Comparison of ENCODE assay signal across 17 mouse cellular contexts in the genomic region with DNA sequence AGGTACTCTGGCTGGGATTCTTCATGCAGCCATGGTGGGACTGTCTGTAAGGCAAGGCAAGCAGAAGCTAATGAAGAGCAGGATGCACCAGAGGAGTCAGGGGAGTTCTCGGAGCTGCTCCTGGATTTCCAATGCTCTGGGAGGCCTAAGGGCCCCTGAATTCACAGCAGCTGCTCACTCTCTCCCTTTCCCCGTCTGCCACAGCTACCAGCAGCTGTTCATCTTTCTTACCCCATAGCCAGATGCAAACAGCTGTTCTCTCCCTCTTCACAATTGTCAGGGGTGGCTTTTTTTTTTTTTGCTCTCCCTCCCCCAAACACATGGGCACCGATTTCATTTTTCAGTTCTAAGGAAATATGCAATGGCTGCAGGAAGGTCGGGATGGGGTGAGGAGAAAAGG. TPM values are rescaled to one million over a fixed set of nuclear protein-coding genes. Genes with fewer than 3 reads are reported as not detected.
DNase-seq lines count a peak whose midpoint lies in the region; ATAC-seq and TF ChIP-seq lines count a peak whose summit lies in the region.
"Had no signal": no experiment of that assay in that cellular context is flagged by ENCODE, and none has a peak within 500 bp of the region (broad histone marks: within the 10 kb centered on the region; RNA-seq: fewer than 3 reads in every experiment).

No protein-coding gene starts in this region.

- no peak overlapping the region for H3K4me3 ChIP-seq in kidney, postnatal 0 days (replicated peaks; ENCODE audit: low read depth, low read length)
- H3K4me3 ChIP-seq in forebrain, embryonic 15.5 days = no peak overlapping the region
- H3K4me3 ChIP-seq: gastrocnemius, adult 2 months; heart, embryonic 13.5 days; hindbrain, embryonic 12.5 days; liver, embryonic 13.5 days; neural tube, embryonic 15.5 days had no signal

- ATAC-seq in kidney, postnatal 0 days (replicated peaks; ENCODE audit: low FRiP score, low read depth) = no peak
- no peak for ATAC-seq in forebrain, embryonic 15.5 days (replicated peaks)
- ATAC-seq: forebrain, embryonic 14.5 days had no signal

- WGBS in kidney, postnatal 0 days = 46% methylated on average over 4 of the region's 4 CpGs
- 65% methylated on average over 4 of the region's 4 CpGs for WGBS in forebrain, embryonic 15.5 days

- H3K27me3 ChIP-seq in kidney, postnatal 0 days (ENCODE audit: insufficient read depth, low read length) = no peaks in the 10 kb centered on the region
- no peaks in the 10 kb centered on the region for H3K27me3 ChIP-seq in forebrain, embryonic 15.5 days
- H3K27me3 ChIP-seq: heart, embryonic 13.5 days; hindbrain, embryonic 12.5 days; liver, embryonic 13.5 days; neural tube, embryonic 15.5 days had no signal

- TF ChIP-seq CTCF in kidney, postnatal 0 days (IDR thresholded peaks at IDR 0.05; ENCODE audit: low read depth) = no peak

- H3K4me1 ChIP-seq in kidney, postnatal 0 days (replicated peaks; ENCODE audit: insufficient read depth, low read length) = no peaks in the 10 kb centered on the region
- no peaks in the 10 kb centered on the region for H3K4me1 ChIP-seq in forebrain, embryonic 15.5 days
- H3K4me1 ChIP-seq: heart, embryonic 13.5 days; liver, embryonic 13.5 days had no signal

- no peak overlapping the region for H3K27ac ChIP-seq in kidney, postnatal 0 days
- H3K27ac ChIP-seq in forebrain, embryonic 15.5 days (replicated peaks) = no peak overlapping the region
- H3K27ac ChIP-seq: gastrocnemius, adult 2 months; heart, embryonic 13.5 days; hindbrain, embryonic 12.5 days; liver, embryonic 13.5 days; neural tube, embryonic 15.5 days had no signal

- H3K4me2 ChIP-seq in kidney, postnatal 0 days (ENCODE audit: low read length) = no peak overlapping the region
- no peak overlapping the region for H3K4me2 ChIP-seq in forebrain, embryonic 15.5 days (replicated peaks)
- H3K4me2 ChIP-seq: heart, embryonic 13.5 days; hindbrain, embryonic 12.5 days; liver, embryonic 13.5 days; neural tube, embryonic 15.5 days had no signal

- no peaks in the 10 kb centered on the region for H3K9me3 ChIP-seq in kidney, postnatal 0 days (replicated peaks; ENCODE audit: low read length)
- no peaks in the 10 kb centered on the region for H3K9me3 ChIP-seq in forebrain, embryonic 15.5 days
- H3K9me3 ChIP-seq: heart, embryonic 13.5 days; hindbrain, embryonic 12.5 days; liver, embryonic 13.5 days; neural tube, embryonic 15.5 days had no signal

- H3K9ac ChIP-seq in kidney, postnatal 0 days (ENCODE audit: low read depth, low read length) = no peak overlapping the region
- no peak overlapping the region for H3K9ac ChIP-seq in forebrain, embryonic 15.5 days (replicated peaks)
- H3K9ac ChIP-seq: heart, embryonic 13.5 days; hindbrain, embryonic 12.5 days; liver, embryonic 13.5 days; neural tube, embryonic 15.5 days had no signal

- H3K36me3 ChIP-seq in kidney, postnatal 0 days (ENCODE audit: insufficient read depth, low read length) = no peaks in the 10 kb centered on the region
- no peaks in the 10 kb centered on the region for H3K36me3 ChIP-seq in forebrain, embryonic 15.5 days
- H3K36me3 ChIP-seq: heart, embryonic 13.5 days; hindbrain, embryonic 12.5 days; liver, embryonic 13.5 days; neural tube, embryonic 15.5 days had no signal

- peak; percentile 10 for DNase-seq in embryo, embryonic 11 days
- DNase-seq in embryo, embryonic 10.5 days (ENCODE audit: low spot score) = no peak
- peak; percentile 39 for DNase-seq in kidney, postnatal 0 days (ENCODE audit: low spot score)
- no peak for DNase-seq in kidney, postnatal 25 days
- DNase-seq in forelimb bud, embryonic 11.5 days (ENCODE audit: low read depth, low spot score) = peak; percentile 29
- DNase-seq in lung, postnatal 10 days = peak; percentile 74
- DNase-seq in right cerebral cortex, postnatal 25 days = no peak
- DNase-seq: adrenal gland, adult 8-10 months; cerebellum, adult 2 months; gastrocnemius, adult 2 months; left cerebral cortex, postnatal 4 days; liver, embryonic 13.5 days had no signal

RNA-seq across cellular contexts. Expression of a gene that starts 42.2 kb away (rescaled TPM):
- 93.9 and 106 TPM in 2 replicates for polyA plus RNA-seq in kidney, postnatal 0 days (2015; fragmentation: Nextera tagmentation; extraction: Ambion mirVana)
- polyA plus RNA-seq in forebrain, embryonic 15.5 days (2015; fragmentation: Nextera tagmentation; extraction: Ambion mirVana) = 0.32 and 0.39 TPM in 2 replicates

Comparison
In these comparisons a context has a peak if more than half of its experiments do, and no peak if none do; other contexts are left out.
1. DNase-seq: peak in embryo, embryonic 11 days (single experiment), kidney, postnatal 0 days (single experiment), forelimb bud, embryonic 11.5 days (single experiment) and lung, postnatal 10 days (single experiment); none in embryo, embryonic 10.5 days (single experiment), kidney, postnatal 25 days (0 of 2) and right cerebral cortex, postnatal 25 days (single experiment).
2. RNA of a gene that starts 42.2 kb away (polyA plus RNA-seq): 93.9 to 106 TPM in kidney, postnatal 0 days; 0.32 to 0.39 TPM in forebrain, embryonic 15.5 days; every median in the first group is over 10 times any median in the second.